Mouse (Mus musculus): ENCODE measurements around the gene Lrwd1.

DNA sequence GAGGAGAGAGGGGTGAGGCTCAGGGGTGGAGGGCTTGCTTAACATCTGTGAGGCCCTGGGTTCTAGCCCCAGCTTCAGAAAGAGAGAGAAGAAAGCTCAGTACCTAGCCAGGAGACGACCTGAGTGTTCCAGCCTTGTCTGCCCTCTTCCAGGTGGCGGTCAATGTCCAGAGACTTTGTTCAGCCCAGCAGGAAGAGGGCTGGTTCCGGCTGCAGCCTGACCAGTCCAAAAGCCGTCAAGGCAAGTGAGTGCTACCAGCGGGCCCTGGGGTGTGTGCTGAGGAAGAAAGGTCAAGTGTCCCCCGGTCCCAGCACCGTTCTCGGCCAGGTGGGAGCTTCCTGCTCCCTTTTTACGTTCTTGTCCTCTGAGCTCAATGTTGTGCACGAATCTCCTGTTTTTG, 37.3 kb downstream of the Lrwd1 start:
- TF ChIP-seq POLR2A (IDR thresholded peaks at IDR 0.05; ENCODE audit: insufficient read depth, low read depth, low read length), result no peak
- no peak for TF ChIP-seq CTCF (IDR thresholded peaks at IDR 0.05; ENCODE audit: insufficient read depth, low read depth, low read length)
